Mouse (Mus musculus): ENCODE data around the gene Olfr1416. TPM values are rescaled to one million over a fixed set of nuclear protein-coding genes. Genes with fewer than 3 reads are reported as not detected.

Olfr1416 gene
- polyA plus RNA-seq, 1 experiment from 2014 or later: not detected

- 67% methylated on average over 1 of the region's 1 CpGs for WGBS
- Histone ChIP-seq H3K4me3 (replicated peaks; ENCODE audit: low read depth, low read length) (no peak overlapping the region), H3K4me1 (replicated peaks; ENCODE audit: insufficient read depth, low read length) (no peaks in the 10 kb centered on the region), H3K27ac (no peak overlapping the region), H3K9me3 (replicated peaks; ENCODE audit: low read length) (no peaks in the 10 kb centered on the region), H3K36me3 (ENCODE audit: insufficient read depth, low read length) (peaks cover 16% of the 10 kb centered on the region), H3K9ac (ENCODE audit: low read depth, low read length) (no peak overlapping the region), H3K4me2 (ENCODE audit: low read length) (no peak overlapping the region), H3K27me3 (ENCODE audit: insufficient read depth, low read length) (no peaks in the 10 kb centered on the region)
- TF ChIP-seq CTCF (IDR thresholded peaks at IDR 0.05; ENCODE audit: low read depth): no peak
- DNase-seq (ENCODE audit: low spot score): no peak
- ATAC-seq (replicated peaks; ENCODE audit: low FRiP score, low read depth): no peak
These were observed 49.9 kb downstream of the Olfr1416 start for GRCm38 (mm10) chr1:92434986-92435385.

DNA sequence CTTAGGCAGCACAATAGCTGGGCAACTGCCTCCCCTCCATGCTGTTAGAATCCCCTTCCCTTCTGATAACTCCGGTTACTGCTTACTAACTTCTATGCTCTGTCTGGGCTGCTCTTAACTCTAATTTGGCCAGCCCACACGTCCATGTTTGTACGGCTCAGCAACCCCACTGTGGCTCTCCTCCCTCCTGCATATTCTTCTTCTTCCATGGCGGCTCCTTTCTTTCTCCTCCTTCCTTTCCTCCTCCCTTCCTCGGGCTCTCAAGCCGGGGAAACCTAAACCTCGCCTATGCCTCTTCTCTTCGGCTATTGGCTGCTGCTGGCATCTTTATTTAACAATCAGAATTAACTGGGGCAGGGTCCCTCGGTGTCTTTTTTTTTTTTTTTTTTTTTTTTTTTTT, 52.1 kb downstream of the Olfr1416 start:
- no peaks in the 10 kb centered on the region for H3K9me3 ChIP-seq (replicated peaks; ENCODE audit: low read length)
- no peak overlapping the region for H3K9ac ChIP-seq (ENCODE audit: low read depth, low read length)
- H3K36me3 ChIP-seq (ENCODE audit: insufficient read depth, low read length): no peaks in the 10 kb centered on the region
- H3K27me3 ChIP-seq (ENCODE audit: insufficient read depth, low read length): no peaks in the 10 kb centered on the region
- no peak for ATAC-seq (replicated peaks; ENCODE audit: low FRiP score, low read depth)
- H3K4me1 ChIP-seq (replicated peaks; ENCODE audit: insufficient read depth, low read length): no peaks in the 10 kb centered on the region
- no peak for TF ChIP-seq CTCF (IDR thresholded peaks at IDR 0.05; ENCODE audit: low read depth)
- H3K27ac ChIP-seq: no peak overlapping the region
- DNase-seq (ENCODE audit: low spot score): no peak
- H3K4me2 ChIP-seq (ENCODE audit: low read length): no peak overlapping the region
- 60% methylated on average over 9 of the region's 9 CpGs for WGBS
- H3K4me3 ChIP-seq (replicated peaks; ENCODE audit: low read depth, low read length): no peak overlapping the region

GRCm38 (mm10) chr1:92432098-92432497, 52.8 kb downstream of the Olfr1416 start:
- no peak overlapping the region for H3K4me3 ChIP-seq (replicated peaks; ENCODE audit: low read depth, low read length)
- no peaks in the 10 kb centered on the region for H3K9me3 ChIP-seq (replicated peaks; ENCODE audit: low read length)
- WGBS: 44% methylated on average over 4 of the region's 4 CpGs
- DNase-seq (ENCODE audit: low spot score) (no peak), ATAC-seq (replicated peaks; ENCODE audit: low FRiP score, low read depth) (no peak)
- no peak overlapping the region for H3K27ac ChIP-seq
- no peaks in the 10 kb centered on the region for H3K27me3 ChIP-seq (ENCODE audit: insufficient read depth, low read length)
- H3K36me3 ChIP-seq (ENCODE audit: insufficient read depth, low read length): no peaks in the 10 kb centered on the region
- no peak overlapping the region for H3K4me2 ChIP-seq (ENCODE audit: low read length)
- H3K9ac ChIP-seq (ENCODE audit: low read depth, low read length): no peak overlapping the region
- no peaks in the 10 kb centered on the region for H3K4me1 ChIP-seq (replicated peaks; ENCODE audit: insufficient read depth, low read length)
- no peak for TF ChIP-seq CTCF (IDR thresholded peaks at IDR 0.05; ENCODE audit: low read depth)

DNA sequence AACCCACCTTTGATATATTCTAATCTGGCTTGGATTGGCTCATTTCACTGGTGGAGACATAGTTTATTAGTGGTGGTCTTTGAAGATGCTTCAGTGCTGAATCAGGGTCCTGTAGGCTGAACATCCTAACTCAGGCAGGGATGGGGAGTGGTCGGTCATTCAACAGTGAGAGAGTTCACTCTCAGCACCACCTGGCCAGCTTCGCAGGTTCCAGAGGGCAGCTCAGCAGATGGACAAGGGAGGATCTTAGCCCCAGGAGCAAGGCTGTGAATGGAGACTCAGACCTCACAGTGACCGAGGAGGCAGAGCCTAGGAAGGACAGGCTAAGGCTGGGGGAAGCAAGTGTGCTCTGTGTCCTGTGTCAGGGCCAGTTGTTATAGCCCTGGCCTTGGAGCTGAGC, 53.5 kb downstream of the Olfr1416 start:
- no peak for TF ChIP-seq CTCF (IDR thresholded peaks at IDR 0.05; ENCODE audit: low read depth)
- no peak for ATAC-seq (replicated peaks; ENCODE audit: low FRiP score, low read depth)
- DNase-seq (ENCODE audit: low spot score): no peak
- Histone ChIP-seq H3K9ac (ENCODE audit: low read depth, low read length) (no peak overlapping the region), H3K4me3 (replicated peaks; ENCODE audit: low read depth, low read length) (no peak overlapping the region), H3K4me2 (ENCODE audit: low read length) (no peak overlapping the region), H3K4me1 (replicated peaks; ENCODE audit: insufficient read depth, low read length) (no peaks in the 10 kb centered on the region), H3K27me3 (ENCODE audit: insufficient read depth, low read length) (no peaks in the 10 kb centered on the region), H3K27ac (no peak overlapping the region), H3K36me3 (ENCODE audit: insufficient read depth, low read length) (no peaks in the 10 kb centered on the region), H3K9me3 (replicated peaks; ENCODE audit: low read length) (no peaks in the 10 kb centered on the region)
- 76% methylated on average over 3 of the region's 3 CpGs for WGBS

DNA sequence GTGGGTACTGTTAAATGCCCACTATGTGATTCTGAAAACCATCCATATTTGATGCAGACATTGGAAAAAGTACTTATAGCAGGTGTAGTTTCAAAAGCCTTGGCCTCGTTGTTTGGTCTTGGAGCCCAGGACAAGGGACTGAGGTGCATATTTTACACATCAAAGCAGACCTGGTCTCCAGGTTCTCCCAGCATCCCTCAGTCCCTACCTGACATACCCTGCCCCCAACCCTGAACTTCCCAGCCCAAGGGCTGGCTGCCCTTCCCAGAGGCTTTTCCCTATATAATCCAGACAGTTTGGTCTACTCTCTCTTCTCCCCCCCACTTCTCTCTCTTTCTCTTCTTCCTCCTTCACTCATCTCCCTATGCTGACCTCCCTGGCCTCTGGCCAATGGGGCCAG, 53.9 kb downstream of the Olfr1416 start:
- H3K27ac ChIP-seq: no peak overlapping the region
- no peaks in the 10 kb centered on the region for H3K36me3 ChIP-seq (ENCODE audit: insufficient read depth, low read length)
- no peak overlapping the region for H3K4me3 ChIP-seq (replicated peaks; ENCODE audit: low read depth, low read length)
- H3K9me3 ChIP-seq (replicated peaks; ENCODE audit: low read length): no peaks in the 10 kb centered on the region
- ATAC-seq (replicated peaks; ENCODE audit: low FRiP score, low read depth): no peak
- DNase-seq (ENCODE audit: low spot score): no peak
- H3K9ac ChIP-seq (ENCODE audit: low read depth, low read length): no peak overlapping the region
- no peak overlapping the region for H3K4me2 ChIP-seq (ENCODE audit: low read length)
- TF ChIP-seq CTCF (IDR thresholded peaks at IDR 0.05; ENCODE audit: low read depth): no peak
- WGBS: 90% methylated on average over 1 of the region's 1 CpGs
- H3K27me3 ChIP-seq (ENCODE audit: insufficient read depth, low read length): no peaks in the 10 kb centered on the region
- H3K4me1 ChIP-seq (replicated peaks; ENCODE audit: insufficient read depth, low read length): no peaks in the 10 kb centered on the region

Small RNA genes lying within 50 kb of the gene (microRNA-seq; reads per million reads assigned to microRNA genes)
- gene Mir6900: 1.6 reads per million

Other genes starting within 250 kb of the Olfr1416 start
- gene Ndufa10, start 11.3 kb downstream of the Olfr1416 start, polyA plus RNA-seq (2015; fragmentation: Nextera tagmentation; extraction: Ambion mirVana): 385 and 415 TPM in 2 replicates
- gene Olfr1415, start 11.0 kb upstream of the Olfr1416 start, polyA plus RNA-seq (2015; fragmentation: Nextera tagmentation; extraction: Ambion mirVana): not detected in 2 replicates
- not detected in 2 replicates for gene Olfr1414, start 33.5 kb upstream of the Olfr1416 start, polyA plus RNA-seq (2015; fragmentation: Nextera tagmentation; extraction: Ambion mirVana)
- gene Olfr1413, start 86.2 kb upstream of the Olfr1416 start, polyA plus RNA-seq (2015; fragmentation: Nextera tagmentation; extraction: Ambion mirVana): not detected in 2 replicates
- not detected in 2 replicates for gene Olfr1412, start 100.7 kb upstream of the Olfr1416 start, polyA plus RNA-seq (2015; fragmentation: Nextera tagmentation; extraction: Ambion mirVana)
- gene Olfr1411, start 109.3 kb upstream of the Olfr1416 start, polyA plus RNA-seq (2015; fragmentation: Nextera tagmentation; extraction: Ambion mirVana): not detected in 2 replicates
- gene Olfr1410, start 120.7 kb upstream of the Olfr1416 start, polyA plus RNA-seq (2015; fragmentation: Nextera tagmentation; extraction: Ambion mirVana): not detected in 2 replicates
- gene Olfr12, start 132.7 kb upstream of the Olfr1416 start, polyA plus RNA-seq (2015; fragmentation: Nextera tagmentation; extraction: Ambion mirVana): not detected in 2 replicates
- gene Cops9, start 156.9 kb upstream of the Olfr1416 start, polyA plus RNA-seq (2015; fragmentation: Nextera tagmentation; extraction: Ambion mirVana): 467 and 534 TPM in 2 replicates
- gene Otos, start 163.7 kb upstream of the Olfr1416 start, polyA plus RNA-seq (2015; fragmentation: Nextera tagmentation; extraction: Ambion mirVana): 1.0 and 1.3 TPM in 2 replicates